Mouse (Mus musculus): ENCODE measurements around the gene Arid3a. TPM values are rescaled to one million over a fixed set of nuclear protein-coding genes. Genes with fewer than 3 reads are reported as not detected.

Arid3a gene
- total and polyA plus RNA-seq, 3 experiments: 48.4 to 114 (median 94.4) TPM

- no peak for DNase-seq (ENCODE audit: extremely low read depth)
- Histone ChIP-seq H3K4me1 (ENCODE audit: control insufficient read depth in 1 of 2, insufficient read depth in 2 of 2) (peaks cover 13 to 36% of the 10 kb centered on the region in 2 experiments), H3K9me3 (replicated peaks; ENCODE audit: low read length) (no peaks in the 10 kb centered on the region), H3K4me3 (replicated peaks in 1 of 3; ENCODE audit: low read depth in 2 of 3, low read length in 2 of 3, poor library complexity in 1 of 3) (peak overlapping the region; percentile 85 to 100 (median 96)), H3K27ac (ENCODE audit: insufficient read depth, low read depth) (no peak overlapping the region), H3K27me3 (replicated peaks) (no peaks in the 10 kb centered on the region), H3K36me3 (replicated peaks in 1 of 2; ENCODE audit: control insufficient read depth in 1 of 2, insufficient read depth in 1 of 2, low read length in 1 of 2) (peaks cover 36 to 48% of the 10 kb centered on the region in 2 experiments), H3K79me2 (replicated peaks; ENCODE audit: control insufficient read depth, extremely low read depth, insufficient read depth, poor library complexity, severe bottlenecking) (peaks cover 22% of the 10 kb centered on the region), H3K4me2 (ENCODE audit: insufficient read depth, low read depth, poor library complexity, severe bottlenecking) (peak overlapping the region; percentile 83), H3K9ac (ENCODE audit: insufficient read depth, low read depth) (peak overlapping the region; percentile 63)
- dilution Hi-C loops (cut with MboI; ENCODE audit: extremely low pct_ligation_motif_present, extremely low pct_unique_long_range_greater_than_20kb, low sequenced_read_pairs): no loop called here
- in situ Hi-C loops (cut with MboI; ENCODE audit: low pct_ligation_motif_present, low pct_unique_long_range_greater_than_20kb, low sequenced_read_pairs): loop anchor here (5.0 kb wide), 1 partner anchor 33 kb away; the partner anchor contains the start of gene Arid3a
- TF ChIP-seq MXI1 (IDR thresholded peaks at IDR 0.05; ENCODE audit: low read depth, low read length) (no peak), ZMIZ1 (IDR thresholded peaks at IDR 0.05; ENCODE audit: low read depth, low read length) (no peak), E2F4 (IDR thresholded peaks at IDR 0.05; ENCODE audit: insufficient replicate concordance, low read depth, low read length) (no peak), CTCF (conservative IDR thresholded peaks at IDR 0.05 in 1 of 2, IDR thresholded peaks at IDR 0.05 in 1 of 2; ENCODE audit: low read depth in 2 of 2, low read length in 2 of 2) (no peak), JUN (IDR thresholded peaks at IDR 0.05; ENCODE audit: insufficient read depth, low read depth, low read length) (no peak)
Observed at GRCm38 (mm10) chr10:79960671-79961294, 33.9 kb downstream of the Arid3a start.

- H3K36me3 ChIP-seq (replicated peaks in 1 of 2; ENCODE audit: control insufficient read depth in 1 of 2, insufficient read depth in 1 of 2, low read length in 1 of 2): peaks cover 70 to 86% of the 10 kb centered on the region in 2 experiments
- TF ChIP-seq POLR2A (IDR thresholded peaks at IDR 0.05; ENCODE audit: low read depth, low read length) (no peak), ETS1 (conservative IDR thresholded peaks at IDR 0.05; ENCODE audit: low read depth, low read length) (no peak), MEF2A (IDR thresholded peaks at IDR 0.05; ENCODE audit: borderline replicate concordance, low read depth, low read length) (no peak), CTCF (conservative IDR thresholded peaks at IDR 0.05 in 1 of 2, IDR thresholded peaks at IDR 0.05 in 1 of 2; ENCODE audit: low read depth in 2 of 2, low read length in 2 of 2) (no peak), MYC (IDR thresholded peaks at IDR 0.05; ENCODE audit: low read depth, low read length) (no peak), E2F4 (IDR thresholded peaks at IDR 0.05; ENCODE audit: insufficient replicate concordance, low read depth, low read length) (no peak)
Observed at GRCm38 (mm10) chr10:79964727-79965126, 37.9 kb downstream of the Arid3a start.

GRCm38 (mm10) chr10:79965325-79965724, 38.5 kb downstream of the Arid3a start:
- Histone ChIP-seq H3K4me3 (replicated peaks in 1 of 3; ENCODE audit: low read depth in 2 of 3, low read length in 2 of 3, poor library complexity in 1 of 3) (no peak overlapping the region), H3K9me3 (replicated peaks; ENCODE audit: low read length) (no peaks in the 10 kb centered on the region), H3K27ac (ENCODE audit: insufficient read depth, low read depth) (no peak overlapping the region), H3K27me3 (replicated peaks) (no peaks in the 10 kb centered on the region), H3K36me3 (replicated peaks in 1 of 2; ENCODE audit: control insufficient read depth in 1 of 2, insufficient read depth in 1 of 2, low read length in 1 of 2) (peaks cover 70 to 88% of the 10 kb centered on the region in 2 experiments), H3K4me2 (ENCODE audit: insufficient read depth, low read depth, poor library complexity, severe bottlenecking) (no peak overlapping the region), H3K79me2 (replicated peaks; ENCODE audit: control insufficient read depth, extremely low read depth, insufficient read depth, poor library complexity, severe bottlenecking) (peaks cover 19% of the 10 kb centered on the region), H3K4me1 (ENCODE audit: control insufficient read depth in 1 of 2, insufficient read depth in 2 of 2) (peaks cover 6 to 17% of the 10 kb centered on the region in 2 experiments; a peak in 3 of 4 replicates), H3K9ac (ENCODE audit: insufficient read depth, low read depth) (no peak overlapping the region)
- DNase-seq (ENCODE audit: extremely low read depth): no peak
- TF ChIP-seq EP300 (IDR thresholded peaks at IDR 0.05; ENCODE audit: low read length): no peak
- TF ChIP-seq RCOR1 (conservative IDR thresholded peaks at IDR 0.05; ENCODE audit: low read depth, low read length): no peak
- dilution Hi-C loops (cut with MboI; ENCODE audit: extremely low pct_ligation_motif_present, extremely low pct_unique_long_range_greater_than_20kb, low sequenced_read_pairs): no loop called here
- in situ Hi-C loops (cut with MboI; ENCODE audit: low pct_ligation_motif_present, low pct_unique_long_range_greater_than_20kb, low sequenced_read_pairs): no loop called here

More at GRCm38 (mm10) chr10:79964727-79965126, 37.9 kb downstream of the Arid3a start:
- Histone ChIP-seq H3K9me3 (replicated peaks; ENCODE audit: low read length) (no peaks in the 10 kb centered on the region), H3K79me2 (replicated peaks; ENCODE audit: control insufficient read depth, extremely low read depth, insufficient read depth, poor library complexity, severe bottlenecking) (peaks cover 22% of the 10 kb centered on the region), H3K4me1 (ENCODE audit: control insufficient read depth in 1 of 2, insufficient read depth in 2 of 2) (peaks cover 6 to 17% of the 10 kb centered on the region in 2 experiments; a peak in 3 of 4 replicates), H3K27me3 (replicated peaks) (no peaks in the 10 kb centered on the region), H3K27ac (ENCODE audit: insufficient read depth, low read depth) (no peak overlapping the region), H3K4me3 (replicated peaks in 1 of 3; ENCODE audit: low read depth in 2 of 3, low read length in 2 of 3, poor library complexity in 1 of 3) (no peak overlapping the region), H3K4me2 (ENCODE audit: insufficient read depth, low read depth, poor library complexity, severe bottlenecking) (no peak overlapping the region), H3K9ac (ENCODE audit: insufficient read depth, low read depth) (no peak overlapping the region)
- in situ Hi-C loops (cut with MboI; ENCODE audit: low pct_ligation_motif_present, low pct_unique_long_range_greater_than_20kb, low sequenced_read_pairs): loop anchor here (5.0 kb wide), 1 partner anchor 37 kb away; the partner anchor contains the start of gene Arid3a
- dilution Hi-C loops (cut with MboI; ENCODE audit: extremely low pct_ligation_motif_present, extremely low pct_unique_long_range_greater_than_20kb, low sequenced_read_pairs): no loop called here
- no peak for DNase-seq (ENCODE audit: extremely low read depth)
